ENCODE assay signal across 8 mouse cellular contexts in genomic region chr15:10485484-10486364, GRCm38 (mm10). TPM values are rescaled to one million over a fixed set of nuclear protein-coding genes. Genes with fewer than 3 reads are reported as not detected.
DNase-seq lines count a peak whose midpoint lies in the region; ATAC-seq lines count a peak whose summit lies in the region.

Brix1 (minus strand) TSS chr15:10485947.
Rad1 (plus strand) TSS chr15:10486018.

- ATAC-seq in megakaryocyte progenitor cell, adult 5-6 weeks (replicated peaks; ENCODE audit: poor library complexity): peak; percentile 97

- DNase-seq in adipocyte (ENCODE audit: low spot score): peak; percentile 99
- peak; percentile 99 for DNase-seq in embryo, embryonic 10 days (ENCODE audit: low spot score)
- DNase-seq in gastrocnemius, postnatal 10 days: peak; percentile 85
- peak; percentile 97 for DNase-seq in induced T-regulatory cell, adult 2 months (ENCODE audit: low read depth)
- DNase-seq in left cerebral cortex, adult 9 months (ENCODE audit: low spot score in 2 of 2): peak; percentile 87 to 96
- DNase-seq in right cerebral cortex, postnatal 14 days: peak; percentile 92
- peak; percentile 88 to 92 for DNase-seq in urinary bladder, postnatal 36 days (ENCODE audit: low spot score in 2 of 2)

RNA-seq across cellular contexts. Expression of gene Brix1, which starts in this region (rescaled TPM):
- total RNA-seq in gastrocnemius, postnatal 10 days (2021): 10 to 100 TPM; 23.0 to 26.3 TPM
- 97.5 and 113 TPM in 2 replicates for total RNA-seq in megakaryocyte progenitor cell, adult 5-6 weeks (2015)
- 37.0 and 43.3 TPM in 2 replicates for total RNA-seq in megakaryocyte progenitor cell, adult 5-6 weeks (2017)

RNA-seq across cellular contexts. Expression of gene Rad1, which starts in this region (rescaled TPM):
- 1 to 10 TPM; 6.1 to 7.8 TPM for total RNA-seq in gastrocnemius, postnatal 10 days (2021)
- 25.7 and 33.6 TPM in 2 replicates for total RNA-seq in megakaryocyte progenitor cell, adult 5-6 weeks (2015)
- total RNA-seq in megakaryocyte progenitor cell, adult 5-6 weeks (2017): 16.7 and 17.8 TPM in 2 replicates

Comparison
In these comparisons a context has a peak if more than half of its experiments do, and no peak if none do; other contexts are left out.
1. Peak in every context shown above with its lines: DNase-seq and ATAC-seq.